Mouse (Mus musculus) lung, postnatal 0 days (tissue): ENCODE measurements around the gene Lrrfip1. TPM values are rescaled to one million over a fixed set of nuclear protein-coding genes. Genes with fewer than 3 reads are reported as not detected.

Experiments used
- ATAC-seq: fragments of 200-750 bp; cut with Nextera tagmentation; 2 replicates; pipeline ENCODE4 v1.8.0; 2017; ENCODE audit warnings: moderate library complexity
- DNase-seq: peaks from one replicate; pipeline ENCODE4 v3.0.0-alpha.2; 2016; ENCODE audit warnings: low spot score
- H3K27ac ChIP-seq: fragments of 300-500 bp; sonication (generic); 2 replicates; pipeline ENCODE4 v1.5.1; 2014; ENCODE audit warnings: antibody characterized with exemption, mild to moderate bottlenecking, low read length, mixed read lengths
- H3K27me3 ChIP-seq: fragments of 300-500 bp; sonication (generic); replicated peaks from 2 replicates; pipeline ENCODE4 v1.6.1; 2014; ENCODE audit warnings: low read length, mixed read lengths; ENCODE audit not compliant: insufficient read depth
- H3K36me3 ChIP-seq: fragments of 300-500 bp; sonication (generic); 2 replicates; pipeline ENCODE4 v1.6.1; 2014; ENCODE audit warnings: low read length, mixed read lengths; ENCODE audit not compliant: insufficient read depth
- H3K4me1 ChIP-seq: fragments of 300-500 bp; sonication (generic); 2 replicates; pipeline ENCODE4 v1.6.1; 2014; ENCODE audit warnings: antibody characterized with exemption, low read depth, low read length, mixed read lengths; ENCODE audit not compliant: insufficient read depth
- H3K4me2 ChIP-seq: fragments of 300-500 bp; sonication (generic); replicated peaks from 2 replicates; pipeline ENCODE4 v1.6.1; 2014; ENCODE audit warnings: low read depth, mild to moderate bottlenecking, low read length, moderate library complexity, mixed read lengths
- H3K4me3 ChIP-seq: fragments of 300-500 bp; sonication (generic); 2 replicates; pipeline ENCODE4 v1.5.1; 2014; ENCODE audit warnings: low read depth, low read length
- H3K9ac ChIP-seq: fragments of 300-500 bp; sonication (generic); replicated peaks from 2 replicates; pipeline ENCODE4 v1.6.1; 2014; ENCODE audit warnings: low read depth, mild to moderate bottlenecking
- H3K9me3 ChIP-seq: fragments of 300-500 bp; sonication (generic); 2 replicates; pipeline ENCODE4 v1.6.1; 2016; ENCODE audit warnings: low read length, mixed read lengths
- CTCF ChIP-seq: IDR thresholded peaks from 2 replicates; pipeline ENCODE4 v1.5.1; 2016; ENCODE audit warnings: antibody characterized with exemption, mild to moderate bottlenecking
- EP300 ChIP-seq: IDR thresholded peaks from 2 replicates; pipeline ENCODE4 v1.6.1; 2016; ENCODE audit warnings: antibody characterized with exemption, mild to moderate bottlenecking, control low read depth
- WGBS: fragments of 180-500 bp; shearing (Covaris S2); extraction: QIAGEN DNeasy Blood & Tissue Kit; methylation state at CpG from one replicate; pipeline ENCODE4 v1.1.7; 2014; 5-methylcytosine and 5-hydroxymethylcytosine counted together
- polyA plus RNA-seq: library from polyadenylated mRNA; unstranded; fragments of >200 nt; fragmentation: Nextera tagmentation; extraction: Ambion mirVana; gene quantifications from 2 replicates; pipeline ENCODE4 v1.2.1, GENCODE M21; 2015

The Lrrfip1 gene
- polyA plus RNA-seq, 1 experiment from 2014 or later = 83.1 TPM

GRCm38 (mm10) chr1:91096490-91096889, 98.0 kb downstream of the Lrrfip1 start:
- no peak for TF ChIP-seq CTCF
- no peak for TF ChIP-seq EP300
- Histone ChIP-seq H3K36me3 (no peaks in the 10 kb centered on the region), H3K4me1 (peaks cover 18% of the 10 kb centered on the region), H3K27me3 (no peaks in the 10 kb centered on the region), H3K9me3 (no peaks in the 10 kb centered on the region), H3K4me3 (no peak overlapping the region), H3K4me2 (no peak overlapping the region), H3K27ac (no peak overlapping the region), H3K9ac (no peak overlapping the region)
- ATAC-seq (no peak), DNase-seq (no peak)
- WGBS = 49% methylated on average over 5 of the region's 5 CpGs

GRCm38 (mm10) chr1:91097283-91097834, 98.8 kb downstream of the Lrrfip1 start:
- Histone ChIP-seq H3K9me3 (no peaks in the 10 kb centered on the region), H3K27ac (no peak overlapping the region), H3K36me3 (no peaks in the 10 kb centered on the region), H3K4me3 (no peak overlapping the region), H3K4me1 (peaks cover 14% of the 10 kb centered on the region), H3K9ac (no peak overlapping the region), H3K4me2 (no peak overlapping the region), H3K27me3 (no peaks in the 10 kb centered on the region)
- TF ChIP-seq EP300 (no peak), CTCF (no peak)
- DNase-seq (no peak), ATAC-seq (no peak)
- WGBS = 82% methylated on average over 11 of the region's 11 CpGs

DNA sequence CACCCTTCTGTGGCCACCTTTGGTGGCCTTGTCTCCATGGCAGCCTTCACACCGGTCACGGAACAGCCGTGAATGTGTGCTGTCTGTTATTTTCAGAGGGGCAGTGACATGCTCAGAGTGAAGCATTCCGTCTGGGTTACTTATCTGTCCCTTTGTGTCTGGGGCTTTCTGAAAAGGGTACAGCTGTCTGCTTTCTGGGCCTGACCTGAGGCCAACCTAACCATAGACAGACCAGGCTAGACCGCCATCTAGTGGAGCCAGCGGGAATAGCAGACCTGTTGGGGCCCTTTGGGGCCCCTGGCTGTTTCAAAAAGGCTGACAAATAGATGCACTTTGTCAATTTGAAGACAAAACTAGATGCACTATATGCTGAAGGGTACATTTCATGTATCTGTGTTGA, 100.3 kb downstream of the Lrrfip1 start:
- WGBS = 12% methylated on average over 6 of the region's 6 CpGs
- Histone ChIP-seq H3K27me3 (no peaks in the 10 kb centered on the region), H3K9me3 (no peaks in the 10 kb centered on the region), H3K27ac (no peak overlapping the region), H3K4me1 (peaks cover 14% of the 10 kb centered on the region), H3K4me2 (no peak overlapping the region), H3K4me3 (no peak overlapping the region), H3K36me3 (no peaks in the 10 kb centered on the region; the same call in 1 of the 2 replicates), H3K9ac (no peak overlapping the region)
- peak; percentile 87 for DNase-seq
- ATAC-seq = peak; percentile 60
- TF ChIP-seq EP300 (peak; percentile 25; the same call in 1 of the 2 replicates), CTCF (peak; percentile 87)

GRCm38 (mm10) chr1:91101709-91102440, 103.3 kb downstream of the Lrrfip1 start:
- no peak for TF ChIP-seq CTCF
- no peak for TF ChIP-seq EP300
- no peak overlapping the region for H3K9ac ChIP-seq
- ATAC-seq (peak; percentile 56), DNase-seq (peak; percentile 60)
- H3K4me3 ChIP-seq = no peak overlapping the region
- H3K36me3 ChIP-seq = peaks cover 5% of the 10 kb centered on the region
- no peak overlapping the region for H3K4me2 ChIP-seq
- 61% methylated on average over 11 of the region's 11 CpGs for WGBS
- H3K4me1 ChIP-seq = no peaks in the 10 kb centered on the region; the same call in 1 of the 2 replicates
- no peak overlapping the region for H3K27ac ChIP-seq
- H3K27me3 ChIP-seq = no peaks in the 10 kb centered on the region
- H3K9me3 ChIP-seq = no peaks in the 10 kb centered on the region

GRCm38 (mm10) chr1:91103366-91103983, 104.9 kb downstream of the Lrrfip1 start:
- WGBS = 72% methylated on average over 15 of the region's 15 CpGs
- Histone ChIP-seq H3K27me3 (no peaks in the 10 kb centered on the region), H3K4me2 (no peak overlapping the region), H3K4me3 (no peak overlapping the region), H3K4me1 (no peaks in the 10 kb centered on the region), H3K27ac (0 out of 2 replicates have a peak overlapping the region, but pooled peaks have one; percentile 2), H3K36me3 (peaks cover 10% of the 10 kb centered on the region), H3K9ac (no peak overlapping the region), H3K9me3 (no peaks in the 10 kb centered on the region)
- TF ChIP-seq CTCF (no peak), EP300 (no peak)
- ATAC-seq (peak; percentile 44), DNase-seq (peak; percentile 44)

DNA sequence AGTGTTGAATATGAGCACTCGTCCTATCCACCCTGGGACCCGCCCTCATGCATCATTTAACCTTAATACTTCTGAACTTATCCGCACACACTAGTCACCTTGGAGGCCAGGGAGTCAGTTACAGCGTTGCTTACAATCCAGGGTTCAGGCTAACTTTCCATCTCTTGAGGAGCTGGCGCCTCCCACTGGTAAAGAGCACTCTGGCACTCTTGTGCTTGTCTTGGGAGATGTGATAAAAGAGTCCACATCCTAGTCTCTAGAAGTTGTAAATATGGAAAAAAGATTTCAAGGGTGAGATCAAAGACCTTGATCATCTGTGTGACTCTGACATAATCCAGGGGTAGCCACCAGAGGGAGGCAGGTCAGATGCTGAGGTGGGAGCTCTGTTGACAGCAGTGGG, 109.0 kb downstream of the Lrrfip1 start:
- DNase-seq (no peak), ATAC-seq (no peak)
- Histone ChIP-seq H3K4me3 (no peak overlapping the region), H3K4me2 (no peak overlapping the region), H3K9ac (no peak overlapping the region), H3K27me3 (no peaks in the 10 kb centered on the region), H3K27ac (no peak overlapping the region), H3K9me3 (no peaks in the 10 kb centered on the region), H3K4me1 (no peaks in the 10 kb centered on the region), H3K36me3 (peaks cover 23% of the 10 kb centered on the region)
- TF ChIP-seq CTCF (peak; percentile 58), EP300 (no peak)
- WGBS = 63% methylated on average over 5 of the region's 5 CpGs
